Mouse (Mus musculus) right cerebral cortex, postnatal 4 days (tissue): ENCODE measurements around the gene Tcta.
"Not testable (repeated sequence)": the region's sequence is repeated elsewhere in the genome, so short reads cannot be mapped to it uniquely, and the experiment has no call there.

Source experiments
- DNase-seq: peaks from one replicate; pipeline ENCODE4 v3.0.0-alpha.2; 2022

The Tcta gene

GRCm38 (mm10) chr9:108305629-108306520 is at the start of gene Tcta, which contains the start of gene Rhoa:
Gene Tcta, minus strand, starts transcription at chr9:108306160.
Gene Rhoa, plus strand, starts transcription at chr9:108306129.
- DNase-seq = peak; percentile 95

- no peak for DNase-seq
These were observed 43.8 kb upstream of the Tcta start for GRCm38 (mm10) chr9:108349727-108350126.

GRCm38 (mm10) chr9:108348290-108348680 is 42.3 kb upstream of the Tcta start:
- no peak for DNase-seq

GRCm38 (mm10) chr9:108347540-108348289 is 41.8 kb upstream of the Tcta start, which contains the start of gene Usp4:
Gene Usp4, plus strand, starts transcription at chr9:108347853.
- peak; percentile 90 for DNase-seq

GRCm38 (mm10) chr9:108347024-108347423 is 41.1 kb upstream of the Tcta start:
- no peak for DNase-seq

- DNase-seq = no peak
These were observed 38.5 kb upstream of the Tcta start for GRCm38 (mm10) chr9:108344471-108344870.

- no peak for DNase-seq
These were observed 37.9 kb upstream of the Tcta start for GRCm38 (mm10) chr9:108343835-108344234.

- DNase-seq = no peak
These were observed 37.4 kb upstream of the Tcta start for GRCm38 (mm10) chr9:108343331-108343730.

- no peak for DNase-seq
These were observed 36.4 kb upstream of the Tcta start for GRCm38 (mm10) chr9:108342301-108342831.

- no peak for DNase-seq
These were observed 35.8 kb upstream of the Tcta start for GRCm38 (mm10) chr9:108341801-108342200.

- DNase-seq = no peak
These were observed 35.1 kb upstream of the Tcta start for GRCm38 (mm10) chr9:108341139-108341475.

GRCm38 (mm10) chr9:108340258-108341138 is 34.5 kb upstream of the Tcta start:
- no peak for DNase-seq

GRCm38 (mm10) chr9:108339886-108340257 is 33.9 kb upstream of the Tcta start:
- DNase-seq = no peak

GRCm38 (mm10) chr9:108338886-108339781 is 33.2 kb upstream of the Tcta start, which contains the start of gene Gpx1:
Gene Gpx1, plus strand, starts transcription at chr9:108338903.
- DNase-seq = peak; percentile 79

- DNase-seq = no peak
These were observed 32.6 kb upstream of the Tcta start for GRCm38 (mm10) chr9:108338551-108338885.

- no peak for DNase-seq
These were observed 32.0 kb upstream of the Tcta start for GRCm38 (mm10) chr9:108337848-108338550.

- DNase-seq = no peak
These were observed 19.9 kb upstream of the Tcta start for GRCm38 (mm10) chr9:108325811-108326210.

GRCm38 (mm10) chr9:108324784-108325183 is 18.8 kb upstream of the Tcta start:
- DNase-seq = no peak

- DNase-seq = not testable (repeated sequence)
These were observed 16.1 kb upstream of the Tcta start for GRCm38 (mm10) chr9:108322054-108322453.

- no peak for DNase-seq
These were observed 12.5 kb upstream of the Tcta start for GRCm38 (mm10) chr9:108318462-108318861.

GRCm38 (mm10) chr9:108317572-108317971 is 11.6 kb upstream of the Tcta start:
- DNase-seq = no peak
